ENCODE assay signal across 1 mouse cellular context in the genomic region with DNA sequence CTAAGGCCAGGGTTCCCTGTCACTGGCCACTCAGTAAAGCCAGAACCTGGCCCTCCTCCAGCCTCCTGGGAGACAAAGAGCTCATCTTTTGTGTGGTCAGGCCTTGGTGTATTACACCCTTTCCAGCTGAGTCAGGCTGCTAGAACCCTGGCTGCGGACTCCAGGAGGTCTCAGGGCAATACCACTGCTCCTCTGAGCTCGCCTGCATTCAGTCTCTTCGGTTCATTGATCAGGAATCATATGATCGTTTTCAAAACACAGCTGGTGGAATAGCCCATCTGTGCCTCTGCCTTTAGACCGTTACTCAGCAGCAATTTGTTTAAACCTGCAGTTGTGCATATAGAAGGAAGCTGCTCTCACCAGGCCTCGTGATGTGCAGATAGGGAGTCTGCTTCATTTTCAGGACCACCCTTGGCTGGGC.
TF ChIP-seq lines count a peak whose summit lies in the region.

No protein-coding gene starts in this region.

TF ChIP-seq in CH12.LX, 34 proteins besides CTCF, POLR2A, EP300 and RAD21 (continued from another document):
- TF ChIP-seq TCF12 (IDR thresholded peaks at IDR 0.05; ENCODE audit: low read depth, low read length) (peak; percentile 99), ZMIZ1 (IDR thresholded peaks at IDR 0.05; ENCODE audit: low read depth, low read length) (no peak), MYC (IDR thresholded peaks at IDR 0.05; ENCODE audit: low read depth, low read length) (peak; percentile 81), E2F4 (IDR thresholded peaks at IDR 0.05; ENCODE audit: insufficient replicate concordance, low read depth, low read length) (no peak), BHLHE40 (IDR thresholded peaks at IDR 0.05; ENCODE audit: low read depth, low read length) (peak; percentile 92), ZNF384 (IDR thresholded peaks at IDR 0.05; ENCODE audit: low read depth, low read length) (no peak), CHD1 (IDR thresholded peaks at IDR 0.05; ENCODE audit: low read depth, low read length) (no peak), MAZ (IDR thresholded peaks at IDR 0.05; ENCODE audit: low read depth, low read length) (no peak), JUN (IDR thresholded peaks at IDR 0.05; ENCODE audit: insufficient read depth, low read depth, low read length) (peak; percentile 58; the same call in 1 of the 2 replicates), PAX5 (IDR thresholded peaks at IDR 0.05; ENCODE audit: low read length) (no peak), ETS1 (conservative IDR thresholded peaks at IDR 0.05; ENCODE audit: low read depth, low read length) (peak; percentile 100), USF2 (conservative IDR thresholded peaks at IDR 0.05; ENCODE audit: low read depth, low read length) (no peak), TBP (conservative IDR thresholded peaks at IDR 0.05; ENCODE audit: low read depth, low read length) (0 out of 2 replicates have a peak, but pooled peaks have one; percentile 25), JUND (conservative IDR thresholded peaks at IDR 0.05; ENCODE audit: low read depth, low read length) (no peak; the same call in 1 of the 2 replicates), MAX (IDR thresholded peaks at IDR 0.05; ENCODE audit: low read length) (peak; percentile 83), ZC3H11A (IDR thresholded peaks at IDR 0.05; ENCODE audit: low read depth, low read length) (no peak), KAT2A (IDR thresholded peaks at IDR 0.05; ENCODE audit: insufficient replicate concordance, low read length) (no peak), NELFE (IDR thresholded peaks at IDR 0.05; ENCODE audit: low read depth, low read length) (0 out of 2 replicates have a peak, but pooled peaks have one; percentile 8), MAFK (IDR thresholded peaks at IDR 0.05; ENCODE audit: insufficient replicate concordance, low read length) (peak; percentile 75), MEF2A (IDR thresholded peaks at IDR 0.05; ENCODE audit: borderline replicate concordance, low read depth, low read length) (peak; percentile 85), UBTF (IDR thresholded peaks at IDR 0.05; ENCODE audit: low read depth, low read length) (no peak), NRF1 (IDR thresholded peaks at IDR 0.05; ENCODE audit: low read depth, low read length) (no peak), ELF1 (IDR thresholded peaks at IDR 0.05; ENCODE audit: low read depth, low read length) (no peak; the same call in 1 of the 2 replicates), USF1 (IDR thresholded peaks at IDR 0.05; ENCODE audit: low read depth, low read length) (peak; percentile 18; the same call in 1 of the 2 replicates), POLR2AphosphoS2 (IDR thresholded peaks at IDR 0.05; ENCODE audit: low read depth, low read length) (no peak), HCFC1 (IDR thresholded peaks at IDR 0.05; ENCODE audit: low read depth, low read length) (no peak; the same call in 1 of the 2 replicates), IRF4 (IDR thresholded peaks at IDR 0.05; ENCODE audit: low read depth, low read length) (peak; percentile 65), ZKSCAN1 (IDR thresholded peaks at IDR 0.05; ENCODE audit: borderline replicate concordance, low read depth, low read length) (no peak), SIN3A (IDR thresholded peaks at IDR 0.05; ENCODE audit: low read length) (peak; percentile 97), GABPA (IDR thresholded peaks at IDR 0.05; ENCODE audit: insufficient replicate concordance, low read depth, low read length) (no peak)
